8 mouse cellular contexts compared by ENCODE assay signal in genomic region chr5:5749772-5750222, GRCm38 (mm10). TPM values are rescaled to one million over a fixed set of nuclear protein-coding genes. Genes with fewer than 3 reads are reported as not detected.
A peak's percentile ranks its signal among the peaks of the same experiment; 100 is the strongest.
DNase-seq lines count a peak whose midpoint lies in the region; ATAC-seq and TF ChIP-seq lines count a peak whose summit lies in the region.

No protein-coding gene starts in this region.

- H3K4me3 ChIP-seq in forebrain, embryonic 13.5 days, result peak overlapping the region; percentile 56
- peak overlapping the region; percentile 68 for H3K4me3 ChIP-seq in hindbrain, embryonic 16.5 days (ENCODE audit: low read length)
- H3K4me3 ChIP-seq in small intestine, adult 2 months (ENCODE audit: low read depth, low read length), result peak overlapping the region; percentile 67; the same call in 1 of the 2 replicates

- DNase-seq in adrenal gland, adult (ENCODE audit: inconsistent age in 2 of 2, low spot score in 1 of 2), result peak; percentile 40 to 83
- no peak for DNase-seq in adrenal gland, postnatal 4 days (ENCODE audit: low spot score in 2 of 2)
- peak; percentile 15 for DNase-seq in c-Kit-positive CD71-positive TER-119-negative erythroid progenitor cells, embryonic 14.5 days (ENCODE audit: low read depth)
- DNase-seq in layer of hippocampus, postnatal 36 days, result peak; percentile 16 to 22
- DNase-seq in lung, postnatal 36 days, result peak; percentile 68

- no peak overlapping the region for H3K27ac ChIP-seq in forebrain, embryonic 13.5 days
- no peak overlapping the region for H3K27ac ChIP-seq in hindbrain, embryonic 16.5 days (ENCODE audit: low read depth, low read length)
- no peak overlapping the region for H3K27ac ChIP-seq in small intestine, adult 2 months (ENCODE audit: insufficient read depth, low read depth, low read length)

- peak overlapping the region; percentile 93 for H3K4me2 ChIP-seq in forebrain, embryonic 13.5 days
- peak overlapping the region; percentile 98 for H3K4me2 ChIP-seq in hindbrain, embryonic 16.5 days (ENCODE audit: low read length)

- no peak for TF ChIP-seq POLR2A in small intestine, adult 2 months (IDR thresholded peaks at IDR 0.05; ENCODE audit: low read depth, low read length)

- H3K9ac ChIP-seq in forebrain, embryonic 13.5 days, result peak overlapping the region; percentile 73
- peak overlapping the region; percentile 69 for H3K9ac ChIP-seq in hindbrain, embryonic 16.5 days (ENCODE audit: low read depth, low read length)

- H3K9me3 ChIP-seq in forebrain, embryonic 13.5 days (replicated peaks), result no peaks in the 10 kb centered on the region
- no peaks in the 10 kb centered on the region for H3K9me3 ChIP-seq in hindbrain, embryonic 16.5 days (ENCODE audit: control insufficient read depth, low read length)

- H3K4me1 ChIP-seq in forebrain, embryonic 13.5 days, result peaks cover 9% of the 10 kb centered on the region; the same call in 1 of the 2 replicates
- H3K4me1 ChIP-seq in hindbrain, embryonic 16.5 days (ENCODE audit: control insufficient read depth, insufficient read depth, low read depth, low read length), result peaks cover 4% of the 10 kb centered on the region; the same call in 1 of the 2 replicates
- no peaks in the 10 kb centered on the region for H3K4me1 ChIP-seq in small intestine, adult 2 months (ENCODE audit: control insufficient read depth, insufficient read depth, insufficient read length, low read length)

- ATAC-seq in forebrain, embryonic 13.5 days, result peak; percentile 72
- peak; percentile 78 for ATAC-seq in hindbrain, embryonic 16.5 days

- under 1% methylated on average over 13 of the region's 13 CpGs for WGBS in forebrain, embryonic 13.5 days
- 2% methylated on average over 13 of the region's 13 CpGs for WGBS in hindbrain, embryonic 16.5 days
- under 1% methylated on average over 13 of the region's 13 CpGs for WGBS in small intestine, adult 2 months

- peaks cover 14% of the 10 kb centered on the region for H3K27me3 ChIP-seq in forebrain, embryonic 13.5 days
- 0 out of 2 replicates have a peak, but pooled peaks cover 3% of the 10 kb centered on the region for H3K27me3 ChIP-seq in hindbrain, embryonic 16.5 days (replicated peaks; ENCODE audit: control insufficient read depth, insufficient read depth, low read length)
- H3K27me3 ChIP-seq in small intestine, adult 2 months (ENCODE audit: control insufficient read depth, insufficient read depth, low read length), result no peaks in the 10 kb centered on the region

- no peaks in the 10 kb centered on the region for H3K36me3 ChIP-seq in forebrain, embryonic 13.5 days (ENCODE audit: poor library complexity, severe bottlenecking)
- H3K36me3 ChIP-seq in hindbrain, embryonic 16.5 days (ENCODE audit: control insufficient read depth, insufficient read depth, low read length), result no peaks in the 10 kb centered on the region
- H3K36me3 ChIP-seq in small intestine, adult 2 months (ENCODE audit: control insufficient read depth, insufficient read depth, low read length), result no peaks in the 10 kb centered on the region

- TF ChIP-seq CTCF in small intestine, adult 2 months (IDR thresholded peaks at IDR 0.05; ENCODE audit: extremely low read depth, insufficient read length, insufficient replicate concordance, low read depth, low read length), result no peak

RNA-seq across cellular contexts. Expression of gene Steap1, which starts 0.7 kb away (rescaled TPM):
- total RNA-seq in adrenal gland, postnatal 4 days (2021), result 10 to 100 TPM; 13.2 to 16.7 TPM
- 3.5 and 4.8 TPM in 2 replicates for polyA plus RNA-seq in forebrain, embryonic 13.5 days (2015; fragmentation: Nextera tagmentation; extraction: Ambion mirVana)
- polyA plus RNA-seq in hindbrain, embryonic 16.5 days (2015; fragmentation: Nextera tagmentation; extraction: Ambion mirVana), result 2.2 and 2.8 TPM in 2 replicates
- under 1 TPM in 1 of 2 experiments, not detected in 1; 0.61 TPM for total RNA-seq in layer of hippocampus, postnatal 36 days (2021)
- 0.43 and 0.81 TPM in 2 replicates for polyA plus RNA-seq in small intestine, adult 2 months (2012; rRNA removed)

RNA-seq across cellular contexts. Expression of gene Steap2, which starts 55.4 kb away (rescaled TPM):
- total RNA-seq in adrenal gland, postnatal 4 days (2021), result 10 to 100 TPM; 21.2 to 26.7 TPM
- 5.4 and 6.2 TPM in 2 replicates for polyA plus RNA-seq in forebrain, embryonic 13.5 days (2015; fragmentation: Nextera tagmentation; extraction: Ambion mirVana)
- 6.2 and 6.5 TPM in 2 replicates for polyA plus RNA-seq in hindbrain, embryonic 16.5 days (2015; fragmentation: Nextera tagmentation; extraction: Ambion mirVana)
- 1 to 10 TPM; 6.2 to 6.7 TPM for total RNA-seq in layer of hippocampus, postnatal 36 days (2021)
- polyA plus RNA-seq in small intestine, adult 2 months (2012; rRNA removed), result 1.1 and 1.3 TPM in 2 replicates

Comparison
In these comparisons a context has a peak if more than half of its experiments do, and no peak if none do; other contexts are left out.
1. DNase-seq: peak in adrenal gland, adult (2 of 2), c-Kit-positive CD71-positive TER-119-negative erythroid progenitor cells, embryonic 14.5 days (single experiment), layer of hippocampus, postnatal 36 days (2 of 2) and lung, postnatal 36 days (single experiment); none in adrenal gland, postnatal 4 days (0 of 2).
2. Peak in every context shown above with its lines, with median percentiles within 50 percentile points of each other: H3K4me3 ChIP-seq.